Mouse (Mus musculus): ENCODE data around the gene Ephb2. TPM values are rescaled to one million over a fixed set of nuclear protein-coding genes. Genes with fewer than 3 reads are reported as not detected.

Ephb2 gene
- polyA plus RNA-seq, 1 experiment, result 16.8 TPM

DNA sequence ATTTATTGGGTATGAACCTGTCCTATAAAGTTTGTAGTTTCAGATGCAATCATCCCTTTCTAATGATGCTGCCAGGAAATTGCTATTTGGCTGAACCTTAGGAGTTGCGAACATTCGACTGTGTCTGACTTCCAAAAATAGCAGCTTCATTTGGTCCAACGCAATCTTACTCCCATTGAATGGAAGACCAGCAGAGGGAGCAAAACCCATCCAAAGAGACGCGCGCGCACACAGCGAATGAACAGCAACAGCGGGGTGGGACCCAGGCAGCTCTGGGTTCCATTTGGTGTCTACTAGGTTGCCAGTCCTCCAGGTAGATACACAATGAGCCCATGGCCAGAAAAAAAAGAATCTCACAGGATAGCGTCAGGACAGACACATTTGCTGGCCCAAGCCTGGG, 168.0 kb downstream of the Ephb2 start:
- H3K4me3 ChIP-seq (ENCODE audit: insufficient read depth, poor library complexity, severe bottlenecking), result no peak overlapping the region
- TF ChIP-seq MYOG (IDR thresholded peaks at IDR 0.05; ENCODE audit: control insufficient read depth, extremely low read depth, insufficient read length), result no peak
- no peak for TF ChIP-seq CTCF (IDR thresholded peaks at IDR 0.05; ENCODE audit: control insufficient read depth, insufficient read depth, insufficient read length)
- no peak for TF ChIP-seq CEBPB (IDR thresholded peaks at IDR 0.05; ENCODE audit: low read depth)
- H3K79me2 ChIP-seq (ENCODE audit: control insufficient read depth, insufficient read depth), result no peaks in the 10 kb centered on the region
- H3K36me3 ChIP-seq (ENCODE audit: control insufficient read depth, insufficient read depth), result no peaks in the 10 kb centered on the region
- no peaks in the 10 kb centered on the region for H3K27me3 ChIP-seq (ENCODE audit: control insufficient read depth, insufficient read depth, insufficient read length)
- no peak overlapping the region for H3ac ChIP-seq (ENCODE audit: control insufficient read depth, insufficient read length, low read depth)
- no peaks in the 10 kb centered on the region for H3K79me3 ChIP-seq (ENCODE audit: low read depth)

DNA sequence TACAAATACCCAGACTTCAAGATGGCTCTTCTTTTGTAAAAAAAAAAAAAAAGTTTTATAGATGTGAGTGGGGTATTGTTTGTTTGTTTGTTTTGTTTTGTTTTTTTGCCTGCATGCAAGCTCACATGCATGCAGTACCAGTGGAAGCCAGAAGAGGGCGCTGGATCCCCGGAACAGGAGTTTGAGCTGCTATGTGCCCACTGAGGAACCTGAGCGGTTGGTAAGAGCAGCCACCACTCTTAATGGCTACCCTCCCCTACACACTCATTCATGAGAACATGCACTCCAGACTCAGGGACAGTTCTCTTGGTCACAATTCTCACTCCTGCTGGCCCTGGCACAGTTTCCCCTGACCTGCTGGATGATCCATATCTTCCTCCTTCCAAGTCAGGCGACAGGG, 169.8 kb downstream of the Ephb2 start:
- TF ChIP-seq CTCF (IDR thresholded peaks at IDR 0.05; ENCODE audit: control insufficient read depth, insufficient read depth, insufficient read length) (no peak), MYOG (IDR thresholded peaks at IDR 0.05; ENCODE audit: control insufficient read depth, extremely low read depth, insufficient read length) (no peak), MYOD1 (IDR thresholded peaks at IDR 0.05; ENCODE audit: control insufficient read depth, insufficient read length, low read depth) (no peak), FOSL1 (IDR thresholded peaks at IDR 0.05; ENCODE audit: insufficient read depth, low read length, poor library complexity, severe bottlenecking) (no peak), CEBPB (IDR thresholded peaks at IDR 0.05; ENCODE audit: low read depth) (no peak), USF1 (IDR thresholded peaks at IDR 0.05; ENCODE audit: low read depth) (no peak), MAX (IDR thresholded peaks at IDR 0.05) (no peak)
- no peaks in the 10 kb centered on the region for H3K36me3 ChIP-seq (ENCODE audit: control insufficient read depth, insufficient read depth)
- H3K79me3 ChIP-seq (ENCODE audit: low read depth), result no peaks in the 10 kb centered on the region
- H3K79me2 ChIP-seq (ENCODE audit: control insufficient read depth, insufficient read depth), result no peaks in the 10 kb centered on the region
- H3K27me3 ChIP-seq (ENCODE audit: control insufficient read depth, insufficient read depth, insufficient read length), result no peaks in the 10 kb centered on the region
- no peak overlapping the region for H3K4me3 ChIP-seq (ENCODE audit: insufficient read depth, poor library complexity, severe bottlenecking)
- H3ac ChIP-seq (ENCODE audit: control insufficient read depth, insufficient read length, low read depth), result no peak overlapping the region

- Histone ChIP-seq H3ac (ENCODE audit: control insufficient read depth, insufficient read length, low read depth) (no peak overlapping the region), H3K4me3 (ENCODE audit: insufficient read depth, poor library complexity, severe bottlenecking) (no peak overlapping the region), H3K79me2 (ENCODE audit: control insufficient read depth, insufficient read depth) (no peaks in the 10 kb centered on the region), H3K79me3 (ENCODE audit: low read depth) (no peaks in the 10 kb centered on the region), H3K27me3 (ENCODE audit: control insufficient read depth, insufficient read depth, insufficient read length) (no peaks in the 10 kb centered on the region), H3K36me3 (ENCODE audit: control insufficient read depth, insufficient read depth) (no peaks in the 10 kb centered on the region)
- TF ChIP-seq MYOD1 (IDR thresholded peaks at IDR 0.05; ENCODE audit: control insufficient read depth, insufficient read length, low read depth) (no peak), MYOG (IDR thresholded peaks at IDR 0.05; ENCODE audit: control insufficient read depth, extremely low read depth, insufficient read length) (no peak)
Observed at GRCm38 (mm10) chr4:136665068-136665467, 170.7 kb downstream of the Ephb2 start.

- no peak for TF ChIP-seq MYOG (IDR thresholded peaks at IDR 0.05; ENCODE audit: control insufficient read depth, extremely low read depth, insufficient read length)
- TF ChIP-seq USF1 (IDR thresholded peaks at IDR 0.05; ENCODE audit: low read depth), result no peak
- TF ChIP-seq FOSL1 (IDR thresholded peaks at IDR 0.05; ENCODE audit: insufficient read depth, low read length, poor library complexity, severe bottlenecking), result no peak
- TF ChIP-seq CTCF (IDR thresholded peaks at IDR 0.05; ENCODE audit: control insufficient read depth, insufficient read depth, insufficient read length), result no peak
- TF ChIP-seq CEBPB (IDR thresholded peaks at IDR 0.05; ENCODE audit: low read depth), result no peak
- no peak for TF ChIP-seq MYOD1 (IDR thresholded peaks at IDR 0.05; ENCODE audit: control insufficient read depth, insufficient read length, low read depth)
- TF ChIP-seq MAX (IDR thresholded peaks at IDR 0.05), result no peak
- H3K79me2 ChIP-seq (ENCODE audit: control insufficient read depth, insufficient read depth), result no peaks in the 10 kb centered on the region
- no peaks in the 10 kb centered on the region for H3K79me3 ChIP-seq (ENCODE audit: low read depth)
- H3K4me3 ChIP-seq (ENCODE audit: insufficient read depth, poor library complexity, severe bottlenecking), result no peak overlapping the region
- H3K27me3 ChIP-seq (ENCODE audit: control insufficient read depth, insufficient read depth, insufficient read length), result no peaks in the 10 kb centered on the region
- no peak overlapping the region for H3ac ChIP-seq (ENCODE audit: control insufficient read depth, insufficient read length, low read depth)
- H3K36me3 ChIP-seq (ENCODE audit: control insufficient read depth, insufficient read depth), result no peaks in the 10 kb centered on the region
Observed at GRCm38 (mm10) chr4:136657914-136658313, 177.9 kb downstream of the Ephb2 start.

- TF ChIP-seq USF1 (IDR thresholded peaks at IDR 0.05; ENCODE audit: low read depth), result no peak
- no peak for TF ChIP-seq CTCF (IDR thresholded peaks at IDR 0.05; ENCODE audit: control insufficient read depth, insufficient read depth, insufficient read length)
- TF ChIP-seq MAX (IDR thresholded peaks at IDR 0.05), result no peak
- TF ChIP-seq CEBPB (IDR thresholded peaks at IDR 0.05; ENCODE audit: low read depth), result no peak
- TF ChIP-seq FOSL1 (IDR thresholded peaks at IDR 0.05; ENCODE audit: insufficient read depth, low read length, poor library complexity, severe bottlenecking), result no peak
- no peak for TF ChIP-seq MYOD1 (IDR thresholded peaks at IDR 0.05; ENCODE audit: control insufficient read depth, insufficient read length, low read depth)
- TF ChIP-seq MYOG (IDR thresholded peaks at IDR 0.05; ENCODE audit: control insufficient read depth, extremely low read depth, insufficient read length), result no peak
- Histone ChIP-seq H3K79me3 (ENCODE audit: low read depth) (no peaks in the 10 kb centered on the region), H3ac (ENCODE audit: control insufficient read depth, insufficient read length, low read depth) (no peak overlapping the region), H3K4me3 (ENCODE audit: insufficient read depth, poor library complexity, severe bottlenecking) (no peak overlapping the region), H3K27me3 (ENCODE audit: control insufficient read depth, insufficient read depth, insufficient read length) (no peaks in the 10 kb centered on the region), H3K36me3 (ENCODE audit: control insufficient read depth, insufficient read depth) (no peaks in the 10 kb centered on the region), H3K79me2 (ENCODE audit: control insufficient read depth, insufficient read depth) (no peaks in the 10 kb centered on the region)
Observed at GRCm38 (mm10) chr4:136653692-136654234, 182.0 kb downstream of the Ephb2 start.

- H3K27me3 ChIP-seq (ENCODE audit: control insufficient read depth, insufficient read depth, insufficient read length), result no peaks in the 10 kb centered on the region
- no peak for TF ChIP-seq MYOG (IDR thresholded peaks at IDR 0.05; ENCODE audit: control insufficient read depth, extremely low read depth, insufficient read length)
- TF ChIP-seq MYOD1 (IDR thresholded peaks at IDR 0.05; ENCODE audit: control insufficient read depth, insufficient read length, low read depth), result no peak
- TF ChIP-seq CTCF (IDR thresholded peaks at IDR 0.05; ENCODE audit: control insufficient read depth, insufficient read depth, insufficient read length), result no peak
- no peak for TF ChIP-seq MAX (IDR thresholded peaks at IDR 0.05)
- TF ChIP-seq CEBPB (IDR thresholded peaks at IDR 0.05; ENCODE audit: low read depth), result no peak
- TF ChIP-seq FOSL1 (IDR thresholded peaks at IDR 0.05; ENCODE audit: insufficient read depth, low read length, poor library complexity, severe bottlenecking), result no peak
- TF ChIP-seq USF1 (IDR thresholded peaks at IDR 0.05; ENCODE audit: low read depth), result no peak
Observed at GRCm38 (mm10) chr4:136653019-136653418, 182.8 kb downstream of the Ephb2 start.

More at GRCm38 (mm10) chr4:136653019-136653418, 182.8 kb downstream of the Ephb2 start:
- Histone ChIP-seq H3K36me3 (ENCODE audit: control insufficient read depth, insufficient read depth) (no peaks in the 10 kb centered on the region), H3K79me3 (ENCODE audit: low read depth) (no peaks in the 10 kb centered on the region), H3K4me3 (ENCODE audit: insufficient read depth, poor library complexity, severe bottlenecking) (no peak overlapping the region), H3K79me2 (ENCODE audit: control insufficient read depth, insufficient read depth) (no peaks in the 10 kb centered on the region), H3ac (ENCODE audit: control insufficient read depth, insufficient read length, low read depth) (no peak overlapping the region)

All from C2C12 (cell line).